Mouse (Mus musculus): ENCODE measurements around the gene Aldh3b3.
"Not testable (repeated sequence)": the region's sequence is repeated elsewhere in the genome, so short reads cannot be mapped to it uniquely, and the experiment has no call there.

Gene Aldh3b3

GRCm38 (mm10) chr19:3935896-3936850 is 22.3 kb upstream of the Aldh3b3 start:
- DNase-seq, result peak; percentile 81

DNA sequence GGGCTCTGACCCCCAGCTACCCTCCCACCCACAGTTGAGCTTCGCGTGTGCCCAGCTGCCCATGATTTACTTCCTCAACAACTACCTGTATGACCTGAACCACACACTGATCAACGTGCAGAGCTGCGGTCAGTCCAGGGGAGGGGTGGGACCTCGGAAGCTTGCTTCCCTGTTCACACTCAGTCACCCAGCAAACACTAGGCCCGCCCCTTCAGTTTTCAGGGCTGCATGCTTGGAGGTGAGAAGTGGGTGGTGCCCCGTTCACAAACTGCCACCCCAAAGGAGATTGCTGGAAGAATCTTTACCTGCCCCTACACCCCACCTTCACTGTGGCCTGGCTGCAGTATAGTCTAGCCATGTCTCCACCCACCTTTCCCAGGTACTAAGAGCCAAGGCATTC is 16.1 kb upstream of the Aldh3b3 start:
- DNase-seq, result no peak

- no peak for DNase-seq
Measured at GRCm38 (mm10) chr19:3942986-3943735, 15.3 kb upstream of the Aldh3b3 start.

GRCm38 (mm10) chr19:3945872-3946564 is 12.4 kb upstream of the Aldh3b3 start:
- DNase-seq, result no peak

GRCm38 (mm10) chr19:3946715-3947114 is 11.7 kb upstream of the Aldh3b3 start:
- no peak for DNase-seq

GRCm38 (mm10) chr19:3947813-3948212 is 10.6 kb upstream of the Aldh3b3 start:
- no peak for DNase-seq

DNA sequence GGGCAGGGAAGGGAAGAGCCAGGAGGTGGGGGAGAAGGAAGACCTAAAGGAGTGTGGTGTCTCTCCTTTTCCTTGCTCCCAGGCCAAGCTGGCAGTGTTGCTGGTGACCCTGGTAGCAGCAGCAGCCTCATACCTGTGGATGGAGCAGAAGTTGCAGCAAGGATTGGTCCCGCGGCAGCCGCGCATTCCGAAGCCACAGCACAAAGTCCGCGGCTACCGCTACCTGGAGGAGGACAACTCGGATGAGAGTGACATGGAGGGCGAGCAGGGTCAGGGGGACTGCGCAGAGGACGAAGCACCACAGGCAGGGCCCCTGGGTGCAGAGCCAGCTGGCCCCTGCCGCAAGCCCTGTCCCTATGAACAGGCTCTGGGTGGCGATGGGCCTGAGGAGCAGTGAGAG is 9.9 kb upstream of the Aldh3b3 start:
- no peak for DNase-seq

DNA sequence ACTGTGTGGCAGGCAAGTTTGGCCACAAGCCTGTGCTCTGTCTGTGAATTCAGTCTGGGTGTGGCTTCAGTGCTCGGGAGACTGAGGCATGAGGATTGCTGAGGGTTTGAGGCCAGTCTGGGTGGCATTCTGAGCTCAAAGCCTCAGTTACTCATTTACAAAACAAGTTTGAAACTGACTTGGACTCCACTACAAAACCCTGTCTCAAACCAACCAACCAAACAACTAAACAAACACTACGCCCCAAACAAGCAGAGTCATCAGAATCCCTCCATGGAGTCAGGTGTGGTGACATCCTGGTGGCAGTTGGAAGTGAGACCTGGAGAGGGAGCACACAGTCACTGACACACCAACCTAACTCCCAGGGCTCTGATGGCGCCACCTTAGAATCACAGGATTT is 8.1 kb upstream of the Aldh3b3 start:
- no peak for DNase-seq

DNA sequence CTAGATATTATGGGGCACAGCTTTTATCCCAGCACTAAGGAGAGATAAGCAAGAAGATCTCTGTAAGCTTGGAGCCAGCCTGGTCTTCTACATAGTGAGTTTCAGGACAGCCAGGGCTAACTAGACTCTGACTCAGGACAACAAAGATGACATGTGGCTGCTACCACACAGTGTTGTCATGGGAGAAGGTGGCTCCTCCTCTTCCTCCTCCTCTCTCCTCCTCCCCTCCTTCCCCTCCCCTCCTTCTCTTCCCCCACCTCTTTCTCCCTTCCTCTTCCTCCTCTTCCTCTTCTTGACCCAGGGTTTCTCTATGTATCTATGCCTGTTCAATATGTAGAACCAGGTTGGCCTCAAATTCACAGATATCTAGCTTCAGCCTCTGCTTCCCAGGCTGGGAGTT is 7.0 kb upstream of the Aldh3b3 start:
- no peak for DNase-seq

DNA sequence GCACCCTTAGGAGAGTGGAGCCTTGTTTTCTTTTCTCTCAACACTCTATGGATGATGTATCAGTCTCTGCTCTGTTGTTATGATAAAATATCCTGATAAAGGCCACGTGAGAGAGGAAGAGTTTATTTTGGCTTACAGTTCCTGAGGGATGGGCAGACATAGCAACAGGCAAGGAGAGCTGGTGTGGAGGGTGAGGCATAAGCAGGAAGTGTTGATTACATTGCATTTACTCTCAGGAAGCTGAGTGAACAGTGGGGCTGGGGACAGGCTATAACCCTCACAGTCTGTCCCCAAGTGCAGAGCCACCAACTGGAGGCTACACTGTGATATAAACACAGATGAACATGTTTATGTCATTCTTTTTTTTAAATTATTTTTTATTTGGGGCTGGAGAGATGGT is 6.3 kb upstream of the Aldh3b3 start:
- no peak for DNase-seq

- no peak for DNase-seq
Measured at GRCm38 (mm10) chr19:3955033-3955432, 3.4 kb upstream of the Aldh3b3 start.

GRCm38 (mm10) chr19:3955804-3956203 is 2.6 kb upstream of the Aldh3b3 start:
- no peak for DNase-seq

DNA sequence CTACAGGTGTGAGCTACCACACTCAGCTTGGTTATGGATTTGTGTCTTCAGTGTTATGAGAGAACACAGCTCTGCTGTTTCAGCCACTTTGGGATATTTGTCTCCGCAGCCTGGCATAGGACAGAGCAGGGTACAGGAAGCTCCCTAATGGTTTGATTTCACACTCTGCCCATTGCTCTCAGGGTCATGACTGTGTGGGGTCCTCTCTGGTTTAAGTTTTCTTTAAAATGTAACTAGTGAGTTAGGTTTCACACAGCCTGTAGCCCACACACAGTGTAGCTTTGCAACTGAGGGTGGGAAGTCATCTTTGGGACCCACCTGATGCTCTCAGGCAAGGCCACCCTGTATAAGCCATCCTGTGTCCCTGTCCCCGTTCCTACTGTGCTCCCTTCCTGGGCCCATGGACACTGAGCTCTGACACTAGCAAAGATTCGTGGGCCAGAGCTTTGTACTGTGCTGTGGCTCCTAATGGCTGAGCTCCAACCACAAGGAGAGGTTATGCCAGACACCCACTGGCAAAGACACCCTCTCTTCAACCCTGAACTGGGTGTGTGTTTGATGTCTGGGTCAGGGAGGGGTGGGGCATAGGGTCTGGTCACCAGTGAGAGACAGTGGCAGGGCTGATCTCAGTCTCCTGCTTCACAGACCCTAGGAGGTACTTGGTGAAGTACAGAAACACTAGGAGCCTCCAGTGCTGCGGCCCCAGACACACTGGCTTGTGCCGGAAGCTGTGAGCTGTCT is 979 bp upstream of the Aldh3b3 start:
- not testable (repeated sequence) for DNase-seq

DNA sequence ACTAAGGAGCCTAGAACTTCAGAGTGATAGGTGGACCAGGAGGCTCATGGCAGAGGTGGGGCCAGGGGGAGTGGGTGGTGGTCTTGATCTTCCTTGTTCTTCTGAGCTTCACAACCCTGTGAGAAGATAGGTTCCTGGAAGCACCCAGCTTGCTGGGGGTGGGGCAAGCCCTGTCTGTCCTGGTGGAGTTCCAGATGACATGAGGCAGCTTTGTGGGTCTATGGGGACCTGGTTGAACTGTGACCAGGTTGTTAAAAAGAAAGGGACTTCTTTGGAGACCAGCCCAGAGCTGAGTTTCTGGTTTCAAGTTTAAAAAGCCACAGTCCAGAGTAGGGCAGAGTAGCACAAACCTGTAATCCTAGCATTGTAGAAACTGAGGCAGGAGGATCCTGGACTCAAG is 585 bp downstream of the Aldh3b3 start:
- DNase-seq, result no peak

- no peak for DNase-seq
Measured at GRCm38 (mm10) chr19:3960211-3960610, 1.8 kb downstream of the Aldh3b3 start.

GRCm38 (mm10) chr19:3961805-3962204 is 3.4 kb downstream of the Aldh3b3 start:
- not testable (repeated sequence) for DNase-seq

GRCm38 (mm10) chr19:3962469-3962868 is 4.0 kb downstream of the Aldh3b3 start:
- no peak for DNase-seq

- DNase-seq, result no peak
Measured at GRCm38 (mm10) chr19:3964030-3964429, 5.6 kb downstream of the Aldh3b3 start.

DNA sequence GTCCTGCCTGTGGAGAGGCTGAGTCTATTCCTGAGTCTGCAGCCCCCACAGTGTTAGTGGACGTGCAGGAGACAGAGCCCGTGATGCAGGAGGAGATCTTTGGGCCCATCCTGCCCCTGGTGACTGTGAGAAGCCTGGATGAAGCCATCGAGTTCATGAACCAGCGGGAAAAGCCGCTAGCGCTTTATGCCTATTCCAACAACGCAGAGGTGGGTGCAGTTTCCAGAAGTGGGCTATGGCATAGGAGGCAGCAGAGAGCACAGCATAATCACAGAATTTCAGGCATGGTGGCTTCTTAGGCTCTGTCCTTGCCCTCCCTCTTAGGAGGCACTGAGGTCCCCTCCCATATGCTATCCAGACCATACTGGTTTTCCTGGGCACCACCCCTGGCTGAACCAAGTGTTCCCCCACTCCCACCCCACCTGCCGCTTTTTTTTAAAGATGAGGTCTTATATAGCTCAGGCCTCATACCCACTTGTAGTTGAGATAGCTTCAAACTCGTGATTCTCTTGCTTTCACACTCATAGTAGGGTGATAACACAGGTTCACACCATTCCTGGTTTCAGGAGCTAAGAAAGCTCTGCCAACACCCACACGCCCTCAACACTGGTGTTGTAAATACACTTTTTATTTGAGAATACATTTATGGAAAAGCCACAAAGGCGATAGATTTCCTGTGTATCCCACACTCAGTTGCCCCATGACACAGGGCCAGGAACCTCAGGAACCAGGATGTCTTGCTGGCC is 8.1 kb downstream of the Aldh3b3 start:
- DNase-seq, result no peak

GRCm38 (mm10) chr19:3967258-3967657 is 8.8 kb downstream of the Aldh3b3 start:
- no peak for DNase-seq

DNA sequence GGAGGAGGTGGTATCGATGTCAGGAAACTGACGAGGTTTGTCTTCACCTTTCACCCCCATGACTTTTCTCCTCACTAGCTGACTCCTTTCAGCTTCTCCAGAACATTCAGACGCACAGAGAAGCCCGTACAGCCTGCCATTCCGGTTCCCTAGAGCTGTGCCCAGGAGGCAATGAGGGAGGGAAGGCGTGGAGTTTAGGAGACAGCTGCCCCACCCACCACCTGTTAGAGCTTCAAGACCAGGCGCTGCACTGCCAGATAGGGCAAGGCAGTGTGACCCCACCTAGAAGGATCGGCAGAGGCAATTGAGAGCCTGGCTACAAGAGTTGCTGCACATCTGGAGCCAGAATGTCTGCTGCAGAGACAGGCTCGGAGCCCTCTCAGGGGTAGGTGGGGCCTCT is 13.8 kb downstream of the Aldh3b3 start, which contains the start of gene Aldh3b2:
Aldh3b2 (plus strand) TSS at position 100 of the 400 bp plus-strand sequence.
- no peak for DNase-seq

DNA sequence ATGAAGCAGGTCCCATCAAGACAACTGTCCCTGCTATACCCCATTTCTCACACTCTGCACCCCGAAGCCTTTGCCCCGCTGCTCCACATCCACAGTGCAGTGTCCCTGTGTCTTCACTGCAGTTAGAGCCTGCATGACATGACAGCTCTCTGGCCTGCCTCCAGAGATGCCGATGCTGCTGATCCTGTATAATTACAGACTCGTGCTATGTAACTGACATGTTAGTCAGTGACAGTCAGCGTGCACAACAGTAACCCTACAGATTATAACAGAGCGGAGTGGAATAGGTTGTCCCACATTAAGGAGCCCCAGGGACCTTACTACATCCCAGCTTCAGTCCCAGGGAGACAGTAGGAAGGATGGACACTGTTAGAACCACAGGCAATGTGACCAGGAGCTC is 16.2 kb downstream of the Aldh3b3 start:
- DNase-seq, result not testable (repeated sequence)

All from layer of hippocampus, adult 9-11 months (tissue).